Mouse (Mus musculus) A20 (cell line): ENCODE measurements at regions not wholly inside any gene's neighbourhood (a gene's known extent, or its start where the extent isn't known, plus 50 kb on each side); places are given as distances from the start of the nearest gene placed in this dataset.
A peak's percentile ranks its signal among the peaks of the same experiment; 100 is the strongest.
"Not testable (repeated sequence)": the region's sequence is repeated elsewhere in the genome, so short reads cannot be mapped to it uniquely, and the experiment has no call there.

Source experiments
- DNase-seq: peaks from one replicate; pipeline ENCODE4 v3.0.0-alpha.2; 2011; ENCODE audit warnings: low read depth, low spot score

DNA sequence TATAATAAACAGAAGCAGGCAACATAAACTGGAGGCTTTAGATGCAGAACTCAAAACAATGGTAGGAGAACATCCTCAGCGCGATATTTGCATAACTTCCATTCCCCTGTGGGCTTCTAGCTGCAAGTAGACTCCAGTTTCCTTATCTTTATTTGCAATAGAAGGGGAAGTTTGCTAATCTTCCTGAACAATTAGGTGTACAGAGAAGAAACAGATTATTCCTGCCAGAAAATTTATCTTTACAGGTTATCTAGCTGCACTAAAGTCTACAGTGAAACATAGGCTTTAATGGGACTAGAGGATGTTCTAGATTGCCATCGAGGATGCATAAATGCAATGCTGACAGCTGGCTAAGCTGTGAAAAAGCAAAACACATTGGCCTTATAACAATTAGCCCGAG lies 1544.0 kb downstream of the Efna5 start:
- no peak for DNase-seq

DNA sequence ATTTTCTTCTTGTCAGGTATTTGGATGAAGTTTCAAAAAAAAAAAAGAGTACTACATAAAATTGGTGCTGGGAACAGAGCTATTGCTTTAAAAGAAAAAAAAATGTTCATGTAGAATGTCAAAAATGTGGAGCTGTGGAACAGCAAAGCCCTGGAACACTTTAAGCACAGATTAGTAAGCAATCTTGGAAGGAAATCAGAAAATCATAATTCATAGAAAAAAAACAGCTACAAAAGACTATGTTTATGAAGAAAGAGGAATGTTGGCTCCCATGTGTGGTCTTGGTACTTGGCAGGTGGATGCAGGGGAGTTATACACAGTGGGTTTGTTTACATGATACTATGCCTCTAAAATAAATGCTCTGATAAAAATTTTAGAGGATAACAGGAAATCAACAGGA lies 1555.7 kb downstream of the Efna5 start:
- DNase-seq = no peak

DNA sequence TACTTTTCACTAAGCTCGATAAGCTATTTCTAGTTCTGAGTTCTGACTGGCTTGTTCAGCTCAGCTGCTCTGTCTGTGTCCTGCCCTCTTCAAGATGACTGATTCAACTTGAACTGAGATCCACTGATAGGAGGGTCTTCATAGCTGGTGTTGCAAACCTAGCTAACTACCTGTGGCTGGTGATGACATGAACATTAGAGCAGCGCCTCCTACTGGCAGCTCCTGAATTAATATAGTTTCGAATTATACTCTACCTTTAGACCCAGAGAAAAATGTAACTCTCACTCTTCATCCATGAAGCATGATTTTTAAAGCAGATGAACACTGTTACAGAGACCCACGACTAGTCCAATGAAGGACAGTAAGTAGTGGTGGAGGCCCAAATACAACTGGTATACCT lies 1560.3 kb downstream of the Efna5 start:
- peak; percentile 52 for DNase-seq

DNA sequence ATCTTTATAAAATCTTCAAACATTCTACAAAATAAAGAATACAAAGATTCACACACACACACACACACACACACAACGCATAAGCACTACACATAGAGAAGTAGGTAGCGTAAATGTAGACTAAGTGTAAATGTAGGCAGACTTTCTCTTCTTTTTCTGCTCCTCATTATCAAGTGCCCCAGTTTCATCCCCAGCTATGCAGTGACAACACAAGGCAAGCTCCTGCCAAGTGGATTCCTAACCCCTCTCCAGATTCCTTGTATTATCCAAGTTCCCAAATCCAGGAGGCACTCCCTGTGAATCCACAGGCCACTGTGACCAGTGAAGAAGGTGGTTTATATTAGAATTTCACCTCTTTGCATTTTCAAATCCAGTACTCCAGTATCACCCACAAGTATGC lies 1567.7 kb downstream of the Efna5 start:
- no peak for DNase-seq

DNA sequence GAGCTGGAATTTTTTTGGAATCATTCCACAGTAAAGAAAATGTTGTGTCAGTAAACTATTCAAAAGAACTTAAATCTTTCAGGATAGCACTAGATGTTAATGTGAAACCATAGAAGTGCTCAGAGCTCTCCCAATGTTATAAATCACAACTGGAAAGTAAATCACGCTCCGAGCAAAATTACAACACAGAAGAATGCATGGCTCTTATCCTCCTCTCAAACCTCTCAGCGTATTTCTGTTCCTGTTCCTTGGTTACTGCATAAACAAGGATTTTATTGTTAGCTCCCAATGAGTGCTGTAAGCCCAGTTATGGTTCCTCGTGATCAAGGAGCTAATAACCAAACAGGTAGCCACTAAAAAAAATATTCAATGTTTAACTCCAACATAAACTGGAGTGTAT lies 1569.9 kb downstream of the Efna5 start:
- no peak for DNase-seq

DNA sequence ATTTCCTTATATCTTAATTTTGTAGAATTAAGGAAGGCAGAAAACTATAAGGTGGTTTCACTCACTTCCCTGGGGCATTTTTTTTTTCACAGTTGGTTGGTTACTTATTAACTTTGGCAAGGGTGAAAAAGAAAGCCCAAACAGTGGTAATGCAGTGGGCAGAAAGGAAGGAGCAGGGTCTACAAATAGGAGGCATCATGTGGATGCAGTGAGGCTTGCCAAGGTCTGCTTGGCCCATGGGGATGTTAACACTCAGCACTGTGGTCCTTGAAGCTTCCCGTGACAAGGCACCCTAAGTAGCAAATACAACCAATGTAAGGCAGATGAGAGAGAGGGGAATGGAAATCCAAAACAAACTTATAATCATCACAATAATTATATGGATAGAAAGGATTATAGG lies 1577.5 kb downstream of the Efna5 start:
- no peak for DNase-seq

DNA sequence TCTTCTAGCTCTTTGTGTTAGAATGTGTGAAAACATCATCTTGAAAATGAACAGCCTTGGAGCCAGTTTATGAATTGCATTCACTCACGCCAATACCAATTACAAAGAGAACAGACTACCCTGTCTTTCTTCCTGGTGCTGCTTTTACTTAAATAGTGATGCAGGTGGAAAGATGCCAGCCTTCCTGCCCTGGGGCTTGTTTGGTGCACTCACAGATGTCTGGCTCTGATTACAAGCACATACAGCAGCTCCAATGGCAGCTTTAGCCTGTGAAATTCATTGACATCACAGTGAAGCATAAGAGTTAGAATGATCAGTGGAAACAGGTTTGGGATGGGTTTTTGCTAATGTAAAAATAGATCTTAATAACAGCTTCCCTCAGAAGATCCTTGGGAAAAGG lies 1579.1 kb downstream of the Efna5 start:
- DNase-seq = no peak

DNA sequence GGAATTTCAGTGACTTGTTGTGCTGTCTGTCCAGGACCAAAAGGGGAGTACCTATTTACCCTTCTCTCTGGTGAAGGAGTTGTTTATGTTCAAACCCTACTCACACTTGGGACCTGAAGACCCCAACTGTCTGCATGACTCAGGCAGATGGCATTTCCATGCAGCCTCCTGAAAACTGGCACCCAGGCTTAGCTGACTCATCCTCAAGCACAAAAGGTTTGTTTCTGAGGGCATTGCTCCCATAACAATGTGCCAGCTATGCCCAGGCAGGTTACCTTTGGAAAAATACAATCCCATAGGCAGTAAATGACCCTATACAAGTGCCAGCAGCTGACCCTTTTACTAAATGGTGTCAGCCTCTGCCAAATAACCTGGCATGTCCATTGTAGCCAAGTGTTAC lies 1579.9 kb downstream of the Efna5 start:
- no peak for DNase-seq

DNA sequence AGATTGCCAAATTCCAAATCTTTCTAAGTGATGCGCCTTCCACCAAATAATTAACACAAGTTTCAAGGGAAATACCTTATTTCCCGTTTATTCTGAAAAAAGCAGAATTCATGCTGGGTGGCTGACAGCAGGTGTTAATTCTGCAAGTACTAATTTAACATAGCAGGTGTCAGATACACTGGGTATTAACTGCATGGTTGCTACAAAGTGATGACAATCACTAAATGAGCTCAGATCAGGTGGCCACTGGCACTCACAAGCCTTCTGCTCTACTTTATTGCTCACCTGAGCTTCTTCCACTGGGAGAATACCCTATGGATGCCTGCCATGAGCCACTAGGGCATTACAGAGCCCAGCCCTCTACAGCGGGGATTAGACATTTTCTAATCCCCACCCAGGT lies 1590.0 kb downstream of the Efna5 start:
- DNase-seq = no peak

DNA sequence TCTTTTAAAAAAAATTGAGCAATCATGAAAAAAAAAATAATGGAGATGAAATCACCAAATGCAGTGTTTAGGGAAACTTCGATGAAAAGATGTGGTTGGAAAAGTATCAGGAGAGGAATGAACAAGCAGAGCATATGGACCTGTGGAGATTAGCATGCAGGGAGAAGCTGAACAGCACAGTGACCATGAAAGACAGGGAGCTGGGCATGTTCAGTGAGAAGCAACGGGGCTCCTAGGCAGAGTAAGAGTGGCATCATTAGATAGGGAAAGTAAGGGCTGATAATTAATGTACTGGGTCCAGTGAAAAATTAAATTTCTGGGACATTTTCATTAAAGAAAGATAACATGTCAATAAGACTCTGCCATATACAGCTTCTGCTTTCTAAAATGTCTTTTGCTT lies 1592.5 kb downstream of the Efna5 start:
- DNase-seq = no peak

DNA sequence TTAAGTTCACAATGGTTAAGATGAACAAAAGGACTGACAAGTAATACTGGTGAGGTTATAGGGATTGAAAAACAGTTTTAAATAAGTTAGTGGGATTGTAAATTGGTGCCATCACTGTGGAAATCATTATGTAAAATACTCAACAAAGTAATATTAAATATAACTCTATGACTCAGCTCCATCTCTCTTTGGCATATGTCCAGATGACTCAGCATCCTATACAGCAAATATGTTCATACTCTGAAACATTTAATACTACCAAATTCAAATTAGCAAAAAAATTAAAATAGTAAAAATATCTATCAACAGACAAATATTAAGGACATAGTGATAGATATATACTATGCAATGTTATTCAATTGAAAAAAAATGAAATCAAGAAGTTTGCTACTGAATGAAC lies 1607.5 kb downstream of the Efna5 start:
- DNase-seq = no peak

DNA sequence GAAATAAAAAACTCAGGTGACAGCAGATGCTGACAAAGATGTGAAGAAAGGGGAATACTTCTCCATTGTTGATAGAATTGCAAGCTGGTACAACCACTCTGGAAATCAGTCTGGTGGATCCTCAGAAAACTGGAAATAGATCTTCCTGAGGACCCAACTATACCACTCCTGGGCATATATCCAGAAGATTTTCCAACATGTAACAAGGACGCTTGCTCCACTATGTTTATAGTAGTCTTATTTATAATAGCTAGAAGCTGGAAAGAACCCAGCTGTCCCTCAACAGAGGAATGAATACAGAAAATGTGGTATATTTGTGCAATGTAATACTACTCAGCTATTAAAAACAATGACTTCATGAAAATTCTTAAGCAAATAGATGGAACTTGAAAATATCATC lies 1624.6 kb downstream of the Efna5 start:
- DNase-seq = not testable (repeated sequence)

DNA sequence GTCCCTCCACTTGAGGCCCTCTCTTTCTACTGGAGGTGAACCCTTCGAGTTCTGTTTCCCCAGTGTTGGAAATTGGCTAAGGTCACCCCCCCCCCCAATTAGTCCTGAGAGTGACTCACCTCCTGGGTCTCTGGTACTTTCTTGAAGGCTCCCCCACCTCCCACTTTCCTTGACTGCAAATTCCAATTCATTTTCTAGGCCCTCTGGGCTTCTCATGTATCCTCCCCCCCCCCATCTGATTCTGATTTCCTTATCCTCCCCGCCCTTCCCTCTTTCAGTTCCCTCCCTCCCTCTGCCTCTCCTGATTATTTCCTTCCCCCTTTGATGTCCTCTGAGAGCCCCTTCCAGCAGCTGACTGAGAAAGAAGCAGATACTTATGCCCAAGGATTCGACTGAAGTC lies 1632.7 kb downstream of the Efna5 start:
- no peak for DNase-seq

DNA sequence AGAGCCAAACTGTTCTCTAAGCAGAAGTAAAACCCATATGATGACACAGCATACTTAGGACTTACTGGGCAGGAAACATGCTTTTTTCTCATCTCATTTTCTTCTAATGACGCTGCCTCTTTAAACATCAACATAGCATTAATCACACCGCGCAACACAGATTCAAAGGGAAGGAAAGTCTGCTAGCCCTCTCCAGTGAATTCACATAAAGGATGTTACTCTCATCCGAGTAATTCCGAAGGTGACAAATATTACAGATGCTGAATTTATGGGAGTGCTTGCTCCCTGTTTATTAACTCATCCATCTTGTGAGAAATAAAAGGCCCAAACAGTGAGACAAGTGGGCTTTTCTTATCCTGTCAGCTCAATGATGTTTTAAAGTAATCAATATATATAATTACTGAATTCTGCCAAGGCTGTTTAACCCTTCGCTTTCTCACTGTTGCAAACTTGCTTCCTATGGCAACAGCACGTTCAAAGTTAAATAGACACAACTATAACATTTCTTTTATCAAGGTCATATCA lies 1663.9 kb downstream of the Efna5 start:
- no peak for DNase-seq

DNA sequence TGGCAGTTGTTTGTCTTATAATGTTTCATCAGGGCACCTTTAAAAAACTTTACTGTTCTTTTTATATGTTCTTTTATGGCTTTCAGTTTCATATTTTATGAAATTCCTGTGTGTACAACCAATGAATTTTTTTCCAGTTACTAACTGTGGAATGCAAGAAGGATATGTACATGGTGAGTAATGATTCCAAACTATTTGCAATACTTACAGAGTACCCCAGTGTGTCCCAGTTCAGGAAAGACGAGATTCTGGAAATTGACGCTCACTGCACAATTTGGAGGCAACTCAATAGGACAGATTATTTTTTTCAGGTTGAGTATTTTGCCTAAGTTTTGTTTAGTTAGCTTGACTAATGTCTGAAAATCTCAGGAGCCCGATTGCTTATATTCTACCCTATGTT lies 1676.8 kb downstream of the Efna5 start:
- no peak for DNase-seq

DNA sequence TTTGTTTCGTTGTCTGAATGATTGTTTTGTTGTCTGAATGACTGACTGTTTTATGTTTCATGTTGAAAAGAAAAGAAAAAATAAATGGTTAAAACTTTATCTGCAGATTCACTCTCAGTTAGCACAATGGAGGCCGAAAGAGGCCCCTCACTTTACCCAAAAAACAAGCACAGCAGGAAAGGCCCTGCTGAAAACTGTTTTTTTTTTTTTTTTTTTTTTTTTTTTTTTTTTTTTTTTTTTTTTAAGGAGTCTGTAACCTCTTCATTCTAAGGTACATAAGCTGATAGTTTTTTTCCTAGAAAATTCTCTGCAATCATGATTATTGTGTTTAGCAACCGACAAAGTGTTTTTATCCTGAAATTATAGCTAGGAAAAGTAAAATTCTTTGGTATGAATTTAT lies 1693.2 kb downstream of the Efna5 start:
- DNase-seq = not testable (repeated sequence)

DNA sequence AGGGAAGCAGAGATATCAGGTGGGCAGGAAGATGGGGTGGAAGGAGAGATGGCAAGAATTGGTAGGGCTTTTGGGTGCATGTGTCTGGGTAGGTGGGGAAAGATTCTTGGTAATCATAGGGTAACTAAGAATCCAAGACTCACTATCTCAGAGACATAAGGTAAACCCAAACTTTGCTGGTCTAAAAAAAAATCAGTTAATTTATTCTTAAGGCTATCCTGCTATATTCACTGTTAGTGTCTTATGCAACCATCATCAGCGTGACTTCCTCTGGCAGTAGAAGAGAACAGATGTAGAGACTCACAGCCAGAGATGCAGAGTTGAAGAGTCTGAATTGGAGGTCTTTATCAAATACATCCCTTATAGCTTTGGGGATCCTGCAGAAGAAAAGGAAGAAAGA lies 1704.5 kb downstream of the Efna5 start:
- DNase-seq = no peak

DNA sequence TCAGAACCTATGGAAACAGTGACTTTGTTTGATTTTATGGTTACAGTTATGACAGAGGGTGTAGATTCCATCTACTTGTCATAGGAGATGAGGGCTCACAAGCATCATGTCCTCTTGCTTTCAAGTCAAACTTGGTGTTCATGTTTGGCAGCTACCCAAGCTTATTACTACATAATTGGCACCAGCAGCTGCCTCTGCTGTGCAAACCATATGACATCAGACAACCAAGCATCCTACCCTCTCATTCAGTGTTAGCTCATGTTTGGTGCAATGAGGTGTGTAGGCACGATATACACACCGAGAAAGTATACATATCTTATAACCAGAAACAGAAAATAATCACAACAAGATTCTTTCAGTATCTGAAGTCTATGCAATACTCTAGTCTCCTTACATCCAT lies 1721.7 kb downstream of the Efna5 start:
- DNase-seq = no peak

DNA sequence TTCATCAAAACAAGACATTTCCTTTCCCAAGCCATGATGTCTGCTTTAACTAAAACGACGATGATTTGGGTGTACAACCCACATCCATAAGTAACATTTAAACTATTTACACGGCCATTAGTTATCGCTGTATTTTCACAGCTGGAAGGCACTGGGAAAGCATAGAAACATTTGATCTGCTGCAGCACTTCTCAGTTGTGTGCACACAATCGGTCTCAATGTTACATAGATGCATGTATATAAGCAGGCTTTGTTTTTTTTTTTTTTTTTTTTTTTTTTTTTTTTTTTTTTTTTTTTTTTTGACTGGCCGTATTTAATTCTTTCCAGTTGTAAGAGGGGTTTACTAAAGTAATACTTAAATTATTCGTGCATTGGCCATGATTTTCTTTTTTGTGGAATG lies 1744.1 kb downstream of the Efna5 start:
- no peak for DNase-seq

DNA sequence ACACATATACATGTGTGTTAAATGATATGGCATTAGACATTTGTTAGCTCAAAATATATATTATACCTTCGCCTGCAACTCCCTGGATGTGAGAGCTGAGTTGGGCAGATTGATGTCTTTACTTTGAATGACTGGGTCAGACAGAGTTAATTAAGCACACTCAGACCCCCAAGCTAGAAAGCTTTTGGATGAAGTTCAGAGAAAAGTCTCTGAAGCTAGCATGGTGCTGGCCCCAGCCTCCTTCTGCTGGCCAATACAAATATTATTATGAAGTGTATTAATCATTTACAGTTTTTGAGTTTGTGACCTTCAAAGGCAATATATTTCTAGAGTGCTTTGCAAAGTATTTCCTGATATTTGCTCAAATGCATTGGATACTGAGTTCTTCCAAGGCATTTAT lies 1753.3 kb downstream of the Efna5 start:
- no peak for DNase-seq

DNA sequence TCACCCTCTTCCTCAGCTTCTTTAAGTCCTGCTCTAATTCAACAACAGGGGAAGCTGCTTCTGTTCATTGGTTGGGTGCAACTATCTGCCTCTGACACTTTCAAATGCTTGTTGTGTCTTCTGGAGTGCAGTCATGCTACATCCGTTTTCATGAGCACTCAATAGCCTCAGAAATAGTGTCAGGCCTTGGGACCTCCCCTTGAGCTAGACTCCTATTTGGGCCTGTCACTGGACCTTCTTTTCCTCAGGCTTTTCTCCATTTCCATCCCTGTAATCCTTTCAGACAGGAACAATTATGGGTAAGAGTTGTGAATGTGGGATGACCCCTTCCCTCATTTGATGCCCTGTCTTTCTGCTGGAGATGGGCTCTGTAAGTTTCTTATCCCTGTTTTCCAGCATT lies 1774.8 kb downstream of the Efna5 start:
- no peak for DNase-seq

DNA sequence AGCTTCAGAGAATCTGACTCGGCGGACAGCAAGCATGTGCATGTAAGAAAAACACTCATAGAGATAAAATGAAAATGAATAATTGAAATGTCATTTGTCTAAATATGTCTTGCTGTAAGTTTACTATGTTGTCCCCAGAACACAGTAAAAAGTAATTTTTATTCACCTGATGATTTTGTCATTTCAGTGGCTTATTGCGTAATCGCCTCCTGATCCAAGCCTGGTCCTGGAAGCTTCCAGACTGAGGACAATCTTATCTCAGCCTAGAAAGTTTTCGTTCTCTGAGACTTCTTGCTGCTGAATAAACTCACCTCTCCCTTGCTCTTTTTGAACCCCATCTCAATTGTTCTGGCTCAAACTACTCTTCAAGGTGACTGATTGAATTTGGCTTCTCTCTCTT lies 1820.7 kb downstream of the Efna5 start:
- no peak for DNase-seq

DNA sequence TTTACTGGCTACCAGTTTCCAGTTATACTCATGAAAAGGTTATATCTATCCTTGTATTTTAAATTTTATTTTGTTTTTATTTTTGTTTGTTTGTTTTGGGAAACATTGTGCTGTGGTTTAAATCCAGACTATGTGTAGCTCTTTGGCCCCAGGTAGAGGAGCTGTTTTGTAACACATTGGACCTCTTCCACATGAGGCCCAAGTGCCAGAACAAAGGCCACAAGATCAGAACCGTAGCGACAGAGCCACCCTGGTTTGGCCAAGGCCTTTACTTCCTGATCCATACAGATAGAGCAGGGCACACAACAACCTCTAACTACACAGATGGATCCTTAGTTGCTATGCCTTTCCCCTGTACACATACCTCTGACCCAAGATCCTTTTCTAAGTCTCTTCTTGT lies 1822.6 kb downstream of the Efna5 start:
- no peak for DNase-seq

DNA sequence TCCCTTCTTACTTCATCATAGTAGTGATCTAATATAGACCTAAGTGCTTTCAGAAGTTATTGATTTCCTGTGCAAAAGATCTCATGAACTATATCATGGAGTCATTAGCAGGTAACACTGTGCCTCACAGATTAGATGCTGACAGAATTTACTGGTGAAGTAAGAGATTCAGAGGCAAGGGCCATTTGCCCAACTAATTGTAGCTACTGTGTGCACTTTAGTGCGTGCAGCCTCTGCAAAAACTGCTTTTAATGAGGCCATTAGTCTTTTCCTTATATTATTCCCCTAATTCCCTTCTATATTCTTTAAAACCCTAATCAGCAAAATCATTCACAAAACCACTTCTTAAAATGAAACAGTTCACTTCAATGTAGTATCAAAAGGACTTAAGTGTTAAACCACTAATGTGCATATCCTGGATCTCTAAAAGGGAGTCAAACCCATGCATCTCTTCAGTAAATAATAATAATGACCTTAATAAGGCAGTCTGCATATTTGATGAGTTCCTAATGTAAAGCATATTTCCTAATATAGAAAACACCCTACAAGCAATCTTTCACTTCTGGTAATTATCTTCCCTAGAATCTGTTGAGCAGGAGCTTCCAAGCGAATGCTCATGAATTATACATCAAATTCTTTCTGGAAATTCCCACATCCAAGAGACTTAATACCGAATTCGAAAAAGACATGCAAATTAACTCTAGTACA lies 1847.4 kb downstream of the Efna5 start:
- DNase-seq = no peak
